Mouse (Mus musculus) E14TG2a.4 (cell line): Measurements from ENCODE around the gene C1qtnf6.

ENCODE experiments used
- CTCF ChIP-seq: conservative IDR thresholded peaks from 2 replicates; pipeline ENCODE4 v1.5.1; 2014; ENCODE audit warnings: low read length
- NANOG ChIP-seq: IDR thresholded peaks from 2 replicates; pipeline ENCODE4 v1.6.1; 2014; ENCODE audit warnings: borderline replicate concordance, low read length, mixed read lengths

DNA sequence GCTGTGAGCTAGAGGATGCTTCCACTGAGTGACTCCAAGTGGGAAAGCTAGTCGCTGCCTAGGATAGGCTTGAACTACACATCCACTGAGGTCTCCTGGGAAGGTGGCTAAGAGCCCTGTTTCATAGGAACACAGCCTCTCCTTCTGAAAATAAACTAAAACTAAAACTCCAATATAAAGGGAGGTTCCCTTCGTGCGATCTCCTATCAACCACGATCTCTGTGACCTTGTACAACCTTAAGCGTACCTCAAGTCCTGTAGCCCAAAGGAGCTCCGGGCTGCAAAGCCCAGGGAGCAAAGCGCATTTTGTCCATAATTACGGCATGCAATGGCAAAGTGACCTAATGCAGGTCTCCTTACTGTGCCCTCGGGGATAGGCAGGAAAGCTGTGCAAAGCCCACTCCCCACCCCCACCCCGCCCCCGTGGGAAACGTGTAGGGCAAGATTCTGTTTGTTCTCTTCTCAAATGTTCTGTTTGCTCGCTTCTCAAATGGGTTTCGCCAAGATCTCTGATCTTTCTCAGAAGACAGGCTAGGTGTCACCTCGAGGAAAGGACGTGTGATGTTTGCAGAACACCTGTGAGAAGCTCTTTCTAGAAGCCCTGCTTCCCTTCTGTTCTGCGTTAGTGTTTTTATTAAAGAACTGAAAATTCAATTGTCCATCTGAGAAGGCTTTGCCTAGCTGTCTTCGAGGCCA lies 28.6 kb downstream of the C1qtnf6 start:
- TF ChIP-seq CTCF (no peak), NANOG (no peak)
